In genomic region chr2:179231708-179232354, GRCm38 (mm10) we compare ENCODE assay signal across 20 mouse cellular contexts.
"Had no signal": no experiment of that assay in that cellular context is flagged by ENCODE, and none has a peak within 500 bp of the region (broad histone marks: within the 10 kb centered on the region; RNA-seq: fewer than 3 reads in every experiment).

No protein-coding gene starts in this region.

- ATAC-seq: intestine, postnatal 0 days had no signal

- H3K27ac ChIP-seq: kidney, postnatal 0 days; left cerebral cortex, adult 2 months; limb, embryonic 12.5 days; liver, embryonic 13.5 days; macrophage; neural tube, embryonic 13.5 days had no signal

- H3K36me3 ChIP-seq: limb, embryonic 12.5 days; liver, embryonic 13.5 days; neural tube, embryonic 13.5 days had no signal

- H3K9ac ChIP-seq: limb, embryonic 12.5 days; liver, embryonic 13.5 days; neural tube, embryonic 13.5 days had no signal

- H3K9me3 ChIP-seq: limb, embryonic 12.5 days; liver, embryonic 13.5 days; neural tube, embryonic 13.5 days had no signal

- DNase-seq: kidney, adult 2 months; kidney, postnatal 36 days; layer of hippocampus, postnatal 36 days; liver; liver, embryonic 13.5 days; lung, adult 2 months; lung, postnatal 14 days; retina, postnatal 1 day; right cerebral cortex, postnatal 25 days; spleen, adult 18-20 months; thymus, adult 18-20 months; thymus, postnatal 14 days; thymus, postnatal 4 days had no signal

- H3K4me1 ChIP-seq: liver, embryonic 13.5 days had no signal

- H3K27me3 ChIP-seq: limb, embryonic 12.5 days; liver, embryonic 13.5 days had no signal

- H3K4me2 ChIP-seq: limb, embryonic 12.5 days; liver, embryonic 13.5 days; neural tube, embryonic 13.5 days had no signal

- H3K4me3 ChIP-seq: left cerebral cortex, adult 2 months; limb, embryonic 12.5 days; liver, embryonic 13.5 days; myocyte; neural tube, embryonic 13.5 days had no signal
